Mouse (Mus musculus) limb, embryonic 13.5 days (tissue): ENCODE measurements around the gene Pde8b. TPM values are rescaled to one million over a fixed set of nuclear protein-coding genes. Genes with fewer than 3 reads are reported as not detected.

Source experiments
- ATAC-seq: fragments of 200-750 bp; cut with Nextera tagmentation; 2 replicates; pipeline ENCODE4 v1.8.0; 2017; ENCODE audit warnings: low read depth, moderate number of reproducible peaks, moderate TSS enrichment; ENCODE audit not compliant: low FRiP score
- H3K27ac ChIP-seq: fragments of 300-500 bp; sonication (generic); 2 replicates; pipeline ENCODE4 v1.5.1; 2015; ENCODE audit warnings: inconsistent platforms, mild to moderate bottlenecking, moderate library complexity
- H3K27me3 ChIP-seq: fragments of 300-500 bp; sonication (generic); 2 replicates; pipeline ENCODE4 v1.6.1; 2015; ENCODE audit warnings: mild to moderate bottlenecking, inconsistent platforms
- H3K36me3 ChIP-seq: fragments of 300-500 bp; sonication (generic); 2 replicates; pipeline ENCODE4 v1.6.1; 2015; ENCODE audit warnings: inconsistent platforms, mild to moderate bottlenecking, moderate library complexity
- H3K4me1 ChIP-seq: fragments of 300-500 bp; sonication (generic); 2 replicates; pipeline ENCODE4 v1.6.1; 2015; ENCODE audit warnings: inconsistent platforms
- H3K4me2 ChIP-seq: fragments of 300-500 bp; sonication (generic); replicated peaks from 2 replicates; pipeline ENCODE4 v1.6.1; 2015; ENCODE audit warnings: inconsistent platforms, mild to moderate bottlenecking, moderate library complexity
- H3K4me3 ChIP-seq: fragments of 300-500 bp; sonication (generic); 2 replicates; pipeline ENCODE4 v1.5.1; 2015; ENCODE audit warnings: moderate library complexity, mild to moderate bottlenecking, inconsistent platforms
- H3K9ac ChIP-seq: fragments of 300-500 bp; sonication (generic); 2 replicates; pipeline ENCODE4 v1.6.1; 2015; ENCODE audit warnings: mild to moderate bottlenecking, inconsistent platforms
- H3K9me3 ChIP-seq: fragments of 300-500 bp; sonication (generic); 2 replicates; pipeline ENCODE4 v1.6.1; 2016; ENCODE audit warnings: inconsistent platforms
- WGBS: fragments of 180-500 bp; shearing (Covaris S2); methylation state at CpG from one replicate; pipeline ENCODE4 v1.1.7; 2015; 5-methylcytosine and 5-hydroxymethylcytosine counted together
- polyA plus RNA-seq: library from polyadenylated mRNA; unstranded; fragments of >200 nt; fragmentation: Nextera tagmentation; extraction: Ambion mirVana; gene quantifications from 2 replicates; pipeline ENCODE4 v1.2.1, GENCODE M21; 2015

The Pde8b gene
- polyA plus RNA-seq: 2.7 and 3.5 TPM in 2 replicates

- Histone ChIP-seq H3K4me2 (peak within 1 kb of the TSS; percentile 63), H3K9ac (no peak within 1 kb of the TSS), H3K36me3 (no peaks in the 10 kb centered on the region), H3K27ac (no peak within 1 kb of the TSS), H3K4me1 (peaks cover 9% of the 10 kb centered on the region; the same call in 1 of the 2 replicates), H3K27me3 (peaks cover 56% of the 10 kb centered on the region), H3K4me3 (peak within 1 kb of the TSS; percentile 32), H3K9me3 (no peaks in the 10 kb centered on the region)
- no peak for ATAC-seq
- WGBS: 4% methylated on average over 37 of the region's 37 CpGs
These were observed at the start of gene Pde8b for GRCm38 (mm10) chr13:95249511-95250456. Gene Pde8b (minus strand): TSS chr13:95250336.

DNA sequence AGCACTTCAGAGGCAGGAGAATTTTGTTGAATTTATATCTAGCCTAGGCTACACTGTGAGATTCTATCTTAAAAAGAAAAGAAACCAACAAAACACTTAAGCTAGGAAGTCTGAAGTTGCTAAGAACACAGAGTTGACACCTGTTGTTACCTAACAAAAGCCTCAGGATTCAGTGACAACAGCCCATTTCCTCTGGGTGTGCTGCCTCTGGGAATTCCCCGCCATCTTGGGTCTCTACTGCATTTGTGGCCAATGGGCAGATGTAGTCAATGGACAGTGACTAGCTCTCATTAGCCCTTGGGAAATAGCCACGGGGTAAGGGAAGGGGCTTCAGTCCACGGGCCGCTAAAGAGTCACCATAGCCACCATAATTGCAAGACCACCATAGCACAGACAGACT, 41.8 kb upstream of the Pde8b start:
- Histone ChIP-seq H3K4me2 (no peak overlapping the region), H3K9me3 (no peaks in the 10 kb centered on the region), H3K4me3 (no peak overlapping the region), H3K9ac (no peak overlapping the region), H3K27me3 (no peaks in the 10 kb centered on the region), H3K36me3 (no peaks in the 10 kb centered on the region), H3K27ac (no peak overlapping the region), H3K4me1 (no peaks in the 10 kb centered on the region)
- no peak for ATAC-seq
- WGBS: 83% methylated on average over 4 of the region's 4 CpGs

- no peak for ATAC-seq
- Histone ChIP-seq H3K36me3 (no peaks in the 10 kb centered on the region), H3K9ac (no peak overlapping the region), H3K4me3 (no peak overlapping the region), H3K27ac (no peak overlapping the region), H3K9me3 (no peaks in the 10 kb centered on the region), H3K4me2 (no peak overlapping the region), H3K4me1 (peaks cover 3% of the 10 kb centered on the region), H3K27me3 (no peaks in the 10 kb centered on the region)
- WGBS: 81% methylated on average over 7 of the region's 7 CpGs
These were observed 37.9 kb upstream of the Pde8b start for GRCm38 (mm10) chr13:95288027-95288426.

DNA sequence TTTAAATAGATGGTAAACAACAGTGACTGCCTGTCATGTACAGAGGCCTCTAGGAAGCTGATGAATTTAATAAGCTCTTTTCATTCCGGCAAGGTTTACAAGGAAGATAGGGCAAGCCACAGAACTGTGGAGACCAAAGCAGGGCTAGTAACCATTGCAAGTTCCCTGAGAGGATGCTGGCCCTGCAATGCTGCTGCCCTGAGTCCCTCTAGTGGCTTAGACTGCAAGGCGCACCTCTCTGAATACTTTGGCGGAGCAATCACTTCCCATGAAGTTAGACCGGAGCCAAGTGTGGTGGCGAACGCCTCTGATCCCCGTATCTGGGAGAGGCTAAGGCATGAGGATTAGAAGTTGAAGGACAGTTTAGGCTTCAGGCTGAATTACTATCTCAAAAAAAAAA, 36.9 kb upstream of the Pde8b start:
- Histone ChIP-seq H3K9ac (no peak overlapping the region), H3K4me3 (no peak overlapping the region), H3K9me3 (no peaks in the 10 kb centered on the region), H3K27ac (no peak overlapping the region), H3K4me2 (no peak overlapping the region), H3K36me3 (no peaks in the 10 kb centered on the region), H3K27me3 (no peaks in the 10 kb centered on the region), H3K4me1 (peaks cover 14% of the 10 kb centered on the region)
- WGBS: 3% methylated on average over 7 of the region's 7 CpGs
- peak; percentile 71 for ATAC-seq

DNA sequence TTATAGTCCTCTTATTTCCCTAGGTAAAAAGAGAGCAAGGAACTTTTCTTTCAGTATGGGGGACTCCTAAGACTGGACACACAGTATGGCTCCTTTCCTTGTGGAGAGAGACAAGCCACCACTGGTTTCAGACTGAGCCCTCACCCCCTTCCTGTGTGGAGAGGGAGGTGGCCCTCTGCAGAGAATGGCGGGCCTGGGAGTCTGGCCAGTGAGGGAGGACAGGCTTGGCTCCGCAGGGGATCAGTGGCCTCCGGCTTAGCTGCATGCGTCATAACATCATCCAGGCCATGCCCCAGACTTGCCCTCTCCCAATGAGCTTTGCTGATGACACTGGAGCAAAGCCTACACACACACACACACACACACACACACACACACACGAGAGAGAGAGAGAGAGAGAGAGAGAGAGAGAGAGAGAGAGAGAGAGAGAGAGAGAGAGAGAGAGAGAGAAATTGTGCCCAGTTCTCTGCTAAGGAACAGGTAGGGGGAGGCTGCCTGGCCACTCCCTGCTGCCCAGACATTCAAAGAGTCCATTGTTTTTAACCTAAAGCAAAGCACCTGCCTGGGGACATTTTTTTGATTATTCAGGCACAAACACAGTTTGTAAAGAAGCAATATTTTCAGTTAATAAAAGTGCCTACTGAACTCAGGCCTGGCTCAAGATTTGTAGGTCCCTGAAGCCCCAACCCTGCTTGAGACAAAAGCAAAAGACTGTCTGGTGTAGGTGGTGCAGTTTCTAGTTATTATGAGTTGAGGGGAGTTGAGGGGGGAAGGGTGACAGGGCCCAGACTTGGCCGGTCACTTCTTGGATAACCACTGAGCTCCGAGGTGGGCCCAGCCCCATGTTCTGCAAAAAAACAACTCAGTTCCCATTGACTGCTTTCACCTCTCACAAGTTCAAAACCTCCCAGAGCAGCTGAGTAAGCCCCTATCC, 31.9 kb upstream of the Pde8b start:
- Histone ChIP-seq H3K4me3 (no peak overlapping the region), H3K27me3 (no peaks in the 10 kb centered on the region), H3K27ac (peak overlapping the region; percentile 72; the same call in 1 of the 2 replicates), H3K9me3 (no peaks in the 10 kb centered on the region), H3K36me3 (no peaks in the 10 kb centered on the region), H3K4me1 (peaks cover 17% of the 10 kb centered on the region), H3K9ac (no peak overlapping the region), H3K4me2 (no peak overlapping the region)
- 0 out of 2 replicates have a peak, but pooled peaks have one; percentile 45 for ATAC-seq
- WGBS: 25% methylated on average over 6 of the region's 7 CpGs

DNA sequence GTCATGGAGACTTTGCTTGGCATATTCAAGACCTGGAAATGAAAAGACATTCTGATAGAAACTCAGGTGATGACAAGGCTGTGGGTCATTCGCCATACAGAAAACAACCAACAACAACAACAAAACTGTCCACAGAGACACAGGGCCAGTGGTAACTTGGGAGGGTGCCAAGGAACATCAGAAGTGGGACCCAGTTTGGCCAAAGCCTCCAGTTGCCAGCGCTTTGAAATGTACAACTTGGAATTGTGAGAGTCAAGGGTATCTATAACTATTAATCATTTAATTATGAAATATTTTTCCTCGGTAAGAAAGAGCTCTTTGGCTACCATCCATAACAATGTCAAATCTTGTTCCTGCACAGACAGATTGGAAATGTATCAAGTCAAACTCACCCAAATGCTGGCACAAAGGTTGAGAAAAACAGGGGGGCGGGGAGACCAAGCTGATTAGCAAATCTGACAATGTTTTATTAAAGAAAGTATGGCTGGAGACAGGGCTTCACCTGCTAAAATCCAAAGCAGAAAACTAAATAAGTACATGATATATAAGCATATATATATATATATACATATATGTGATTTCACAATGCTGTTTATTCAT, 28.4 kb upstream of the Pde8b start:
- H3K27me3 ChIP-seq: no peaks in the 10 kb centered on the region
- no peak overlapping the region for H3K9ac ChIP-seq
- no peak for ATAC-seq
- peaks cover 17% of the 10 kb centered on the region for H3K4me1 ChIP-seq
- no peak overlapping the region for H3K4me2 ChIP-seq
- H3K36me3 ChIP-seq: no peaks in the 10 kb centered on the region
- 88% methylated on average over 4 of the region's 4 CpGs for WGBS
- H3K9me3 ChIP-seq: no peaks in the 10 kb centered on the region
- H3K4me3 ChIP-seq: no peak overlapping the region
- H3K27ac ChIP-seq: no peak overlapping the region

GRCm38 (mm10) chr13:95264691-95265090, 14.6 kb upstream of the Pde8b start:
- H3K36me3 ChIP-seq: no peaks in the 10 kb centered on the region
- peaks cover 3% of the 10 kb centered on the region; the same call in 1 of the 2 replicates for H3K4me1 ChIP-seq
- 79% methylated on average over 5 of the region's 5 CpGs for WGBS
- no peak overlapping the region for H3K9ac ChIP-seq
- H3K27me3 ChIP-seq: no peaks in the 10 kb centered on the region
- no peak overlapping the region for H3K4me3 ChIP-seq
- no peak overlapping the region for H3K27ac ChIP-seq
- H3K9me3 ChIP-seq: no peaks in the 10 kb centered on the region
- no peak for ATAC-seq
- no peak overlapping the region for H3K4me2 ChIP-seq

GRCm38 (mm10) chr13:95260886-95261789, 11.0 kb upstream of the Pde8b start:
- no peak for ATAC-seq
- no peaks in the 10 kb centered on the region for H3K9me3 ChIP-seq
- H3K36me3 ChIP-seq: no peaks in the 10 kb centered on the region
- H3K27me3 ChIP-seq: no peaks in the 10 kb centered on the region
- H3K27ac ChIP-seq: no peak overlapping the region
- H3K9ac ChIP-seq: no peak overlapping the region
- H3K4me1 ChIP-seq: peaks cover 3% of the 10 kb centered on the region; the same call in 1 of the 2 replicates
- H3K4me3 ChIP-seq: no peak overlapping the region
- no peak overlapping the region for H3K4me2 ChIP-seq
- 73% methylated on average over 9 of the region's 9 CpGs for whole genome bisulfite sequencing

GRCm38 (mm10) chr13:95260391-95260790, 10.3 kb upstream of the Pde8b start:
- no peaks in the 10 kb centered on the region for H3K27me3 ChIP-seq

GRCm38 (mm10) chr13:95257083-95257482, 6.9 kb upstream of the Pde8b start:
- Histone ChIP-seq H3K4me1 (peaks cover 3% of the 10 kb centered on the region; the same call in 1 of the 2 replicates), H3K27me3 (0 out of 2 replicates have a peak, but pooled peaks cover 5% of the 10 kb centered on the region), H3K9ac (no peak overlapping the region), H3K9me3 (no peaks in the 10 kb centered on the region), H3K27ac (no peak overlapping the region), H3K4me3 (no peak overlapping the region), H3K36me3 (no peaks in the 10 kb centered on the region), H3K4me2 (no peak overlapping the region)
- 92% methylated on average over 6 of the region's 6 CpGs for WGBS
- no peak for ATAC-seq

More at GRCm38 (mm10) chr13:95260391-95260790, 10.3 kb upstream of the Pde8b start:
- peaks cover 3% of the 10 kb centered on the region; the same call in 1 of the 2 replicates for H3K4me1 ChIP-seq
- H3K4me3 ChIP-seq: no peak overlapping the region
- no peaks in the 10 kb centered on the region for H3K36me3 ChIP-seq
- H3K4me2 ChIP-seq: no peak overlapping the region
- 28% methylated on average over 1 of the region's 1 CpGs for WGBS
- no peak overlapping the region for H3K27ac ChIP-seq
- no peak for ATAC-seq
- H3K9ac ChIP-seq: no peak overlapping the region
- no peaks in the 10 kb centered on the region for H3K9me3 ChIP-seq

DNA sequence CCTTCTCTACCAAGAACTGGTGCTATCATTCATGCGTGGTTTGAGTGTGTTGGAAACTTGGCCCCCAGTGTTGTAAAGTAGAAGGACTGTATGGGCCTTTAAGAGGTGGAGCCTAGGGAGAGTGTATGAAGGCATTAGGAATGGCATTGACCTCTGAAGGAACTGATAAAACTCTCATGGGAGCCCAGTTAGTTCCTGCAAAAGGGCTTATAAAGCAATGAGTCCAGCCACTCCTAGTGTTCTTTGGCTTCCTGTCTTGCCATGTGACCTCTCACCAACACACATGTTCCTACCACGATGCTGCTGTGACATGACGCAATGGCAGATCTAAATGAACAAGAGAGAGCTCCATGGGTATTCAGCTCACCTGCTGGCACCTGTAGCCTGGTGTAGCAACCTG, 4.9 kb upstream of the Pde8b start:
- no peaks in the 10 kb centered on the region for H3K36me3 ChIP-seq
- H3K9ac ChIP-seq: no peak overlapping the region
- peaks cover 24% of the 10 kb centered on the region for H3K27me3 ChIP-seq
- 89% methylated on average over 3 of the region's 3 CpGs for WGBS
- ATAC-seq: no peak
- no peak overlapping the region for H3K4me3 ChIP-seq
- H3K4me1 ChIP-seq: peaks cover 3% of the 10 kb centered on the region; the same call in 1 of the 2 replicates
- H3K4me2 ChIP-seq: no peak overlapping the region
- H3K9me3 ChIP-seq: no peaks in the 10 kb centered on the region
- no peak overlapping the region for H3K27ac ChIP-seq
